8 mouse cellular contexts compared by ENCODE assay signal in genomic region chr15:89140048-89140658, GRCm38 (mm10). TPM values are rescaled to one million over a fixed set of nuclear protein-coding genes. Genes with fewer than 3 reads are reported as not detected.
DNase-seq lines count a peak whose midpoint lies in the region; ATAC-seq lines count a peak whose summit lies in the region.

No protein-coding gene starts in this region.

- H3K27ac ChIP-seq in hindbrain, embryonic 13.5 days, result no peak overlapping the region
- H3K27ac ChIP-seq in limb, embryonic 10.5 days, result peak overlapping the region; percentile 87
- no peak overlapping the region for H3K27ac ChIP-seq in midbrain, embryonic 14.5 days (replicated peaks; ENCODE audit: low read depth, low read length)

- peaks cover 26% of the 10 kb centered on the region for H3K36me3 ChIP-seq in hindbrain, embryonic 13.5 days
- peaks cover 28% of the 10 kb centered on the region for H3K36me3 ChIP-seq in limb, embryonic 10.5 days
- peaks cover 27% of the 10 kb centered on the region for H3K36me3 ChIP-seq in midbrain, embryonic 14.5 days (ENCODE audit: control insufficient read depth, insufficient read depth, low read length)

- peak overlapping the region; percentile 97 for H3K4me2 ChIP-seq in hindbrain, embryonic 13.5 days
- peak overlapping the region; percentile 98 for H3K4me2 ChIP-seq in midbrain, embryonic 14.5 days (ENCODE audit: low read length)

- peak; percentile 33 for ATAC-seq in hindbrain, embryonic 13.5 days (ENCODE audit: low FRiP score)
- ATAC-seq in midbrain, embryonic 14.5 days (ENCODE audit: low FRiP score, low TSS enrichment), result peak; percentile 46; the same call in 1 of the 2 replicates

- H3K4me1 ChIP-seq in hindbrain, embryonic 13.5 days (replicated peaks), result peaks cover 21% of the 10 kb centered on the region
- peaks cover 42% of the 10 kb centered on the region for H3K4me1 ChIP-seq in limb, embryonic 10.5 days
- peaks cover 18% of the 10 kb centered on the region for H3K4me1 ChIP-seq in midbrain, embryonic 14.5 days (ENCODE audit: control insufficient read depth, insufficient read depth, low read length)

- WGBS in hindbrain, embryonic 13.5 days, result under 1% methylated on average over 53 of the region's 53 CpGs
- under 1% methylated on average over 52 of the region's 53 CpGs for WGBS in limb, embryonic 10.5 days
- WGBS in midbrain, embryonic 14.5 days, result under 1% methylated on average over 53 of the region's 53 CpGs

- H3K4me3 ChIP-seq in hindbrain, embryonic 13.5 days, result peak overlapping the region; percentile 51
- peak overlapping the region; percentile 83 for H3K4me3 ChIP-seq in limb, embryonic 10.5 days
- peak overlapping the region; percentile 44 for H3K4me3 ChIP-seq in midbrain, embryonic 14.5 days (replicated peaks; ENCODE audit: low read depth, low read length)

- H3K9ac ChIP-seq in hindbrain, embryonic 13.5 days, result peak overlapping the region; percentile 77
- H3K9ac ChIP-seq in midbrain, embryonic 14.5 days (replicated peaks; ENCODE audit: low read length), result peak overlapping the region; percentile 58

- H3K9me3 ChIP-seq in hindbrain, embryonic 13.5 days, result no peaks in the 10 kb centered on the region
- no peaks in the 10 kb centered on the region for H3K9me3 ChIP-seq in limb, embryonic 10.5 days (replicated peaks)
- H3K9me3 ChIP-seq in midbrain, embryonic 14.5 days (ENCODE audit: control insufficient read depth, low read length), result no peaks in the 10 kb centered on the region

- peak; percentile 38 for DNase-seq in adrenal gland, postnatal 10 days
- DNase-seq in adrenal gland, postnatal 4 days (ENCODE audit: low spot score in 2 of 2), result no peak
- DNase-seq in cerebellum, adult 11 months, result peak; percentile 75
- DNase-seq in frontal cortex, postnatal 36 days (ENCODE audit: low spot score in 2 of 2), result peak; percentile 78 to 86
- peak; percentile 71 for DNase-seq in limb, embryonic 10.5 days (ENCODE audit: low spot score)
- peak; percentile 56 for DNase-seq in midbrain, embryonic 14.5 days
- no peak for DNase-seq in thymus, postnatal 10 days (ENCODE audit: low spot score in 2 of 2)

- H3K27me3 ChIP-seq in hindbrain, embryonic 13.5 days, result peaks cover 22% of the 10 kb centered on the region
- H3K27me3 ChIP-seq in limb, embryonic 10.5 days (ENCODE audit: low read depth, poor library complexity, severe bottlenecking), result peaks cover 57% of the 10 kb centered on the region
- no peaks in the 10 kb centered on the region for H3K27me3 ChIP-seq in midbrain, embryonic 14.5 days (ENCODE audit: control insufficient read depth, insufficient read depth, low read length)

RNA-seq across cellular contexts. Expression of gene Mapk12, which starts 0.3 kb away (rescaled TPM):
- total RNA-seq in adrenal gland, postnatal 10 days (2021), result 10 to 100 TPM; 10.1 to 19.3 TPM
- 10 to 100 TPM; 13.9 to 16.2 TPM for total RNA-seq in adrenal gland, postnatal 4 days (2021)
- 5.9 and 7.1 TPM in 2 replicates for polyA plus RNA-seq in hindbrain, embryonic 13.5 days (2015; fragmentation: Nextera tagmentation; extraction: Ambion mirVana)
- polyA plus RNA-seq in limb, embryonic 10.5 days (2016; fragmentation: Nextera tagmentation; extraction: Ambion mirVana), result 21.5 and 26.4 TPM in 2 replicates
- 4.1 and 4.6 TPM in 2 replicates for polyA plus RNA-seq in midbrain, embryonic 14.5 days (2014; fragmentation: Nextera tagmentation; extraction: Ambion mirVana)

RNA-seq across cellular contexts. Expression of gene Mapk11, which starts 9.3 kb away (rescaled TPM):
- total RNA-seq in adrenal gland, postnatal 10 days (2021), result 1 to 10 TPM; 5.1 to 7.3 TPM
- total RNA-seq in adrenal gland, postnatal 4 days (2021), result 1 to 10 TPM; 6.9 to 8.6 TPM
- polyA plus RNA-seq in hindbrain, embryonic 13.5 days (2015; fragmentation: Nextera tagmentation; extraction: Ambion mirVana), result 36.1 and 36.5 TPM in 2 replicates
- polyA plus RNA-seq in limb, embryonic 10.5 days (2016; fragmentation: Nextera tagmentation; extraction: Ambion mirVana), result 20.3 and 21.8 TPM in 2 replicates
- polyA plus RNA-seq in midbrain, embryonic 14.5 days (2014; fragmentation: Nextera tagmentation; extraction: Ambion mirVana), result 23.7 and 27.9 TPM in 2 replicates

RNA-seq across cellular contexts. Expression of gene Hdac10, which starts 11.7 kb away (rescaled TPM):
- 10 to 100 TPM; 10.5 to 17.8 TPM for total RNA-seq in adrenal gland, postnatal 10 days (2021)
- total RNA-seq in adrenal gland, postnatal 4 days (2021), result 10 to 100 TPM; 19.8 TPM
- polyA plus RNA-seq in hindbrain, embryonic 13.5 days (2015; fragmentation: Nextera tagmentation; extraction: Ambion mirVana), result 24.3 and 24.5 TPM in 2 replicates
- 13.0 and 13.8 TPM in 2 replicates for polyA plus RNA-seq in limb, embryonic 10.5 days (2016; fragmentation: Nextera tagmentation; extraction: Ambion mirVana)
- polyA plus RNA-seq in midbrain, embryonic 14.5 days (2014; fragmentation: Nextera tagmentation; extraction: Ambion mirVana), result 18.2 and 20.3 TPM in 2 replicates

RNA-seq across cellular contexts. Expression of gene Tubgcp6, which starts 17.2 kb away (rescaled TPM):
- total RNA-seq in adrenal gland, postnatal 10 days (2021), result 10 to 100 TPM; 13.5 to 18.6 TPM
- total RNA-seq in adrenal gland, postnatal 4 days (2021), result 10 to 100 TPM; 20.1 to 24.8 TPM
- polyA plus RNA-seq in hindbrain, embryonic 13.5 days (2015; fragmentation: Nextera tagmentation; extraction: Ambion mirVana), result 17.5 and 18.9 TPM in 2 replicates
- 24.4 and 28.6 TPM in 2 replicates for polyA plus RNA-seq in limb, embryonic 10.5 days (2016; fragmentation: Nextera tagmentation; extraction: Ambion mirVana)
- 18.0 and 18.2 TPM in 2 replicates for polyA plus RNA-seq in midbrain, embryonic 14.5 days (2014; fragmentation: Nextera tagmentation; extraction: Ambion mirVana)

RNA-seq across cellular contexts. Expression of gene Plxnb2, which starts 40.4 kb away (rescaled TPM):
- 100 to 1,000 TPM in 1 of 2 experiments, 10 to 100 TPM in 1; 96.8 to 105 TPM for total RNA-seq in adrenal gland, postnatal 10 days (2021)
- total RNA-seq in adrenal gland, postnatal 4 days (2021), result 100 to 1,000 TPM; 167 to 207 TPM
- polyA plus RNA-seq in hindbrain, embryonic 13.5 days (2015; fragmentation: Nextera tagmentation; extraction: Ambion mirVana), result 99.2 and 104 TPM in 2 replicates
- polyA plus RNA-seq in limb, embryonic 10.5 days (2016; fragmentation: Nextera tagmentation; extraction: Ambion mirVana), result 147 and 162 TPM in 2 replicates
- 86.4 and 107 TPM in 2 replicates for polyA plus RNA-seq in midbrain, embryonic 14.5 days (2014; fragmentation: Nextera tagmentation; extraction: Ambion mirVana)

Comparison
In these comparisons a context has a peak if more than half of its experiments do, and no peak if none do; other contexts are left out.
1. DNase-seq: peak in adrenal gland, postnatal 10 days (single experiment), cerebellum, adult 11 months (single experiment), frontal cortex, postnatal 36 days (2 of 2), limb, embryonic 10.5 days (single experiment) and midbrain, embryonic 14.5 days (single experiment); none in adrenal gland, postnatal 4 days (0 of 2) and thymus, postnatal 10 days (0 of 2).
2. Peak in every context shown above with its lines, with median percentiles within 50 percentile points of each other: H3K4me3 ChIP-seq.